Mouse (Mus musculus): ENCODE results near the gene Sik3. TPM values are rescaled to one million over a fixed set of nuclear protein-coding genes. Genes with fewer than 3 reads are reported as not detected.
"Not testable (repeated sequence)": the region's sequence is repeated elsewhere in the genome, so short reads cannot be mapped to it uniquely, and the experiment has no call there.

The Sik3 gene
- polyA plus RNA-seq, 1 experiment from 2014 or later, result 12.6 TPM

- peaks cover 27% of the 10 kb centered on the region for H3K4me1 ChIP-seq (replicated peaks)
- H3K4me3 ChIP-seq (replicated peaks), result no peak overlapping the region
- ATAC-seq (ENCODE audit: insufficient number of reproducible peaks, insufficient read depth, low FRiP score, low TSS enrichment, low read depth), result no peak
- WGBS, result 54% methylated on average over 8 of the region's 8 CpGs
- H3K27me3 ChIP-seq, result no peaks in the 10 kb centered on the region
- no peak overlapping the region for H3K4me2 ChIP-seq
- H3K27ac ChIP-seq, result peak overlapping the region; percentile 62; the same call in 1 of the 2 replicates
- H3K36me3 ChIP-seq, result peaks cover 4% of the 10 kb centered on the region; the same call in 1 of the 2 replicates
- H3K9me3 ChIP-seq, result no peaks in the 10 kb centered on the region
- no peak overlapping the region for H3K9ac ChIP-seq (replicated peaks)
These were observed 139.7 kb downstream of the Sik3 start for GRCm38 (mm10) chr9:46152067-46153015.

GRCm38 (mm10) chr9:46154469-46154868 lies 141.8 kb downstream of the Sik3 start:
- 79% methylated on average over 2 of the region's 2 CpGs for WGBS
- Histone ChIP-seq H3K27ac (no peak overlapping the region), H3K9me3 (no peaks in the 10 kb centered on the region), H3K4me2 (no peak overlapping the region), H3K4me3 (replicated peaks) (no peak overlapping the region), H3K4me1 (replicated peaks) (peaks cover 27% of the 10 kb centered on the region), H3K9ac (replicated peaks) (no peak overlapping the region), H3K36me3 (peaks cover 5% of the 10 kb centered on the region; the same call in 1 of the 2 replicates), H3K27me3 (no peaks in the 10 kb centered on the region)
- no peak for ATAC-seq (ENCODE audit: insufficient number of reproducible peaks, insufficient read depth, low FRiP score, low TSS enrichment, low read depth)

- Histone ChIP-seq H3K27ac (no peak overlapping the region), H3K9ac (replicated peaks) (no peak overlapping the region)
These were observed 142.4 kb downstream of the Sik3 start for GRCm38 (mm10) chr9:46155026-46155425.

GRCm38 (mm10) chr9:46155818-46156217 lies 143.2 kb downstream of the Sik3 start:
- H3K4me3 ChIP-seq (replicated peaks); H3K4me2 ChIP-seq; H3K27me3 ChIP-seq; ATAC-seq (ENCODE audit: insufficient number of reproducible peaks, insufficient read depth, low FRiP score, low TSS enrichment, low read depth); H3K9me3 ChIP-seq; H3K36me3 ChIP-seq; H3K9ac ChIP-seq (replicated peaks); H3K27ac ChIP-seq: not testable (repeated sequence)
- WGBS, result 92% methylated on average over 8 of the region's 8 CpGs
- peaks cover 19% of the 10 kb centered on the region for H3K4me1 ChIP-seq (replicated peaks)

More at GRCm38 (mm10) chr9:46155026-46155425, 142.4 kb downstream of the Sik3 start:
- Histone ChIP-seq H3K36me3 (peaks cover 5% of the 10 kb centered on the region; the same call in 1 of the 2 replicates), H3K27me3 (no peaks in the 10 kb centered on the region), H3K4me1 (replicated peaks) (peaks cover 23% of the 10 kb centered on the region), H3K4me2 (no peak overlapping the region), H3K9me3 (no peaks in the 10 kb centered on the region), H3K4me3 (replicated peaks) (no peak overlapping the region)
- no peak for ATAC-seq (ENCODE audit: insufficient number of reproducible peaks, insufficient read depth, low FRiP score, low TSS enrichment, low read depth)
- WGBS, result 82% methylated on average over 4 of the region's 4 CpGs

GRCm38 (mm10) chr9:46156711-46157110 lies 144.1 kb downstream of the Sik3 start:
- 78% methylated on average over 4 of the region's 4 CpGs for WGBS
- no peak overlapping the region for H3K9ac ChIP-seq (replicated peaks)
- no peak overlapping the region for H3K4me2 ChIP-seq
- H3K9me3 ChIP-seq, result no peaks in the 10 kb centered on the region
- ATAC-seq (ENCODE audit: insufficient number of reproducible peaks, insufficient read depth, low FRiP score, low TSS enrichment, low read depth), result no peak
- peaks cover 11% of the 10 kb centered on the region for H3K4me1 ChIP-seq (replicated peaks)
- peaks cover 9% of the 10 kb centered on the region; the same call in 1 of the 2 replicates for H3K36me3 ChIP-seq
- H3K27me3 ChIP-seq, result no peaks in the 10 kb centered on the region
- H3K27ac ChIP-seq, result peak overlapping the region; percentile 20; the same call in 1 of the 2 replicates
- no peak overlapping the region for H3K4me3 ChIP-seq (replicated peaks)

GRCm38 (mm10) chr9:46158273-46158813 lies 145.7 kb downstream of the Sik3 start:
- Histone ChIP-seq H3K4me2 (no peak overlapping the region), H3K9me3 (no peaks in the 10 kb centered on the region), H3K27me3 (no peaks in the 10 kb centered on the region), H3K9ac (replicated peaks) (no peak overlapping the region), H3K4me3 (replicated peaks) (no peak overlapping the region), H3K36me3 (peaks cover 9% of the 10 kb centered on the region; the same call in 1 of the 2 replicates), H3K27ac (no peak overlapping the region), H3K4me1 (replicated peaks) (0 out of 2 replicates have a peak, but pooled peaks cover 3% of the 10 kb centered on the region)
- no peak for ATAC-seq (ENCODE audit: insufficient number of reproducible peaks, insufficient read depth, low FRiP score, low TSS enrichment, low read depth)
- WGBS, result 89% methylated on average over 4 of the region's 4 CpGs

- Histone ChIP-seq H3K9ac (replicated peaks) (no peak overlapping the region), H3K27me3 (no peaks in the 10 kb centered on the region), H3K4me2 (no peak overlapping the region), H3K4me3 (replicated peaks) (no peak overlapping the region), H3K9me3 (no peaks in the 10 kb centered on the region), H3K27ac (no peak overlapping the region; the same call in 1 of the 2 replicates), H3K36me3 (0 out of 2 replicates have a peak, but pooled peaks cover 5% of the 10 kb centered on the region), H3K4me1 (replicated peaks) (0 out of 2 replicates have a peak, but pooled peaks cover 3% of the 10 kb centered on the region)
- no peak for ATAC-seq (ENCODE audit: insufficient number of reproducible peaks, insufficient read depth, low FRiP score, low TSS enrichment, low read depth)
- WGBS, result 76% methylated on average over 8 of the region's 8 CpGs
These were observed 150.8 kb downstream of the Sik3 start for GRCm38 (mm10) chr9:46163430-46163829.

GRCm38 (mm10) chr9:46168802-46169201 lies 156.2 kb downstream of the Sik3 start:
- Histone ChIP-seq H3K9me3 (no peaks in the 10 kb centered on the region), H3K4me3 (replicated peaks) (no peak overlapping the region), H3K4me1 (replicated peaks) (peaks cover 13% of the 10 kb centered on the region; the same call in 1 of the 2 replicates), H3K36me3 (no peaks in the 10 kb centered on the region), H3K9ac (replicated peaks) (no peak overlapping the region), H3K27me3 (no peaks in the 10 kb centered on the region), H3K27ac (no peak overlapping the region), H3K4me2 (no peak overlapping the region)
- WGBS, result 73% methylated on average over 4 of the region's 4 CpGs
- no peak for ATAC-seq (ENCODE audit: insufficient number of reproducible peaks, insufficient read depth, low FRiP score, low TSS enrichment, low read depth)

GRCm38 (mm10) chr9:46172251-46172650 lies 159.6 kb downstream of the Sik3 start:
- ATAC-seq (ENCODE audit: insufficient number of reproducible peaks, insufficient read depth, low FRiP score, low TSS enrichment, low read depth), result no peak
- WGBS, result 91% methylated on average over 2 of the region's 2 CpGs

GRCm38 (mm10) chr9:46172953-46173352 lies 160.3 kb downstream of the Sik3 start:
- Histone ChIP-seq H3K27me3 (no peaks in the 10 kb centered on the region), H3K4me1 (replicated peaks) (peaks cover 21% of the 10 kb centered on the region; the same call in 1 of the 2 replicates), H3K27ac (no peak overlapping the region), H3K36me3 (peaks cover 4% of the 10 kb centered on the region; the same call in 1 of the 2 replicates), H3K9me3 (no peaks in the 10 kb centered on the region), H3K4me3 (replicated peaks) (no peak overlapping the region), H3K4me2 (no peak overlapping the region), H3K9ac (replicated peaks) (no peak overlapping the region)
- no peak for ATAC-seq (ENCODE audit: insufficient number of reproducible peaks, insufficient read depth, low FRiP score, low TSS enrichment, low read depth)
- WGBS, result 63% methylated on average over 2 of the region's 2 CpGs

More at GRCm38 (mm10) chr9:46172251-46172650, 159.6 kb downstream of the Sik3 start:
- Histone ChIP-seq H3K9me3 (no peaks in the 10 kb centered on the region), H3K36me3 (no peaks in the 10 kb centered on the region), H3K4me2 (no peak overlapping the region), H3K27me3 (no peaks in the 10 kb centered on the region), H3K4me1 (replicated peaks) (peaks cover 21% of the 10 kb centered on the region; the same call in 1 of the 2 replicates), H3K9ac (replicated peaks) (no peak overlapping the region), H3K27ac (no peak overlapping the region), H3K4me3 (replicated peaks) (no peak overlapping the region)

GRCm38 (mm10) chr9:46173919-46174318 lies 161.3 kb downstream of the Sik3 start:
- Histone ChIP-seq H3K4me3 (replicated peaks) (no peak overlapping the region), H3K4me1 (replicated peaks) (peaks cover 21% of the 10 kb centered on the region; the same call in 1 of the 2 replicates), H3K27me3 (no peaks in the 10 kb centered on the region), H3K9me3 (no peaks in the 10 kb centered on the region), H3K27ac (0 out of 2 replicates have a peak overlapping the region, but pooled peaks have one; percentile 31), H3K36me3 (peaks cover 12% of the 10 kb centered on the region; the same call in 1 of the 2 replicates), H3K4me2 (no peak overlapping the region), H3K9ac (replicated peaks) (no peak overlapping the region)
- no peak for ATAC-seq (ENCODE audit: insufficient number of reproducible peaks, insufficient read depth, low FRiP score, low TSS enrichment, low read depth)
- 85% methylated on average over 6 of the region's 6 CpGs for WGBS
